Mouse (Mus musculus) thymus, postnatal 25 days (tissue): ENCODE measurements around the gene Ucp3.
A peak's percentile ranks its signal among the peaks of the same experiment; 100 is the strongest.
"Not testable (repeated sequence)": the region's sequence is repeated elsewhere in the genome, so short reads cannot be mapped to it uniquely, and the experiment has no call there.

Experiments used
- DNase-seq: peaks from one replicate; pipeline ENCODE4 v3.0.0; 2022

Ucp3 gene

GRCm38 (mm10) chr7:100474680-100475079 is 1.9 kb downstream of the Ucp3 start:
- DNase-seq = no peak

GRCm38 (mm10) chr7:100479100-100479822 is 6.5 kb downstream of the Ucp3 start:
- DNase-seq = no peak

- DNase-seq = no peak
These were observed 7.0 kb downstream of the Ucp3 start for GRCm38 (mm10) chr7:100479823-100480164.

- no peak for DNase-seq
These were observed 7.4 kb downstream of the Ucp3 start for GRCm38 (mm10) chr7:100480175-100480574.

GRCm38 (mm10) chr7:100482046-100482445 is 9.3 kb downstream of the Ucp3 start:
- DNase-seq = not testable (repeated sequence)

- no peak for DNase-seq
These were observed 11.7 kb downstream of the Ucp3 start for GRCm38 (mm10) chr7:100484493-100484892.

GRCm38 (mm10) chr7:100487301-100487700 is 14.5 kb downstream of the Ucp3 start:
- no peak for DNase-seq

- DNase-seq = no peak
These were observed 15.8 kb downstream of the Ucp3 start for GRCm38 (mm10) chr7:100488474-100489048.

GRCm38 (mm10) chr7:100492391-100493116 is 19.8 kb downstream of the Ucp3 start:
- peak; percentile 55 for DNase-seq

GRCm38 (mm10) chr7:100493117-100493483 is 20.3 kb downstream of the Ucp3 start, which contains the start of gene Ucp2:
TSS of gene Ucp2 (plus strand) at chr7:100493337.
- DNase-seq = peak; percentile 98

GRCm38 (mm10) chr7:100493484-100494414 is 21.0 kb downstream of the Ucp3 start:
- DNase-seq = peak; percentile 63

GRCm38 (mm10) chr7:100494415-100494831 is 21.6 kb downstream of the Ucp3 start:
- DNase-seq = peak; percentile 56

GRCm38 (mm10) chr7:100495042-100495441 is 22.3 kb downstream of the Ucp3 start:
- peak; percentile 58 for DNase-seq

- DNase-seq = peak; percentile 90
These were observed 22.9 kb downstream of the Ucp3 start for GRCm38 (mm10) chr7:100495581-100496251.

GRCm38 (mm10) chr7:100496371-100496770 is 23.6 kb downstream of the Ucp3 start:
- no peak for DNase-seq

GRCm38 (mm10) chr7:100496791-100497190 is 24.0 kb downstream of the Ucp3 start:
- DNase-seq = no peak

GRCm38 (mm10) chr7:100497402-100497801 is 24.6 kb downstream of the Ucp3 start:
- DNase-seq = no peak

GRCm38 (mm10) chr7:100497982-100498381 is 25.2 kb downstream of the Ucp3 start:
- no peak for DNase-seq

GRCm38 (mm10) chr7:100499465-100499864 is 26.7 kb downstream of the Ucp3 start:
- no peak for DNase-seq

GRCm38 (mm10) chr7:100500276-100500977 is 27.6 kb downstream of the Ucp3 start:
- no peak for DNase-seq

GRCm38 (mm10) chr7:100501027-100501843 is 28.4 kb downstream of the Ucp3 start:
- DNase-seq = peak; percentile 26
